Mouse (Mus musculus): Measurements from ENCODE around the gene 1700122O11Rik.

The 1700122O11Rik gene
- long read RNA-seq, experiment 1 = 0 reads
- long read RNA-seq, experiment 2 = 0 reads

- intact Hi-C loops (cut with DNase I) = no loop called here
Measured at GRCm38 (mm10) chr17:48038193-48038592, at the start of gene 1700122O11Rik. 1700122O11Rik (minus strand) TSS chr17:48038293.

GRCm38 (mm10) chr17:48080626-48081025 is 42.5 kb upstream of the 1700122O11Rik start:
- intact Hi-C loops (cut with DNase I) = no loop called here

- intact Hi-C loops (cut with DNase I) = no loop called here
Measured at GRCm38 (mm10) chr17:48067729-48068128, 29.6 kb upstream of the 1700122O11Rik start.

GRCm38 (mm10) chr17:48067083-48067614 is 29.1 kb upstream of the 1700122O11Rik start:
- intact Hi-C loops (cut with DNase I) = no loop called here

- intact Hi-C loops (cut with DNase I) = no loop called here
Measured at GRCm38 (mm10) chr17:48065081-48065501, 27.0 kb upstream of the 1700122O11Rik start.

GRCm38 (mm10) chr17:48064196-48064843 is 26.2 kb upstream of the 1700122O11Rik start:
- intact Hi-C loops (cut with DNase I) = no loop called here

GRCm38 (mm10) chr17:48057382-48057781 is 19.3 kb upstream of the 1700122O11Rik start:
- intact Hi-C loops (cut with DNase I) = no loop called here

GRCm38 (mm10) chr17:48055076-48055816 is 17.2 kb upstream of the 1700122O11Rik start:
- intact Hi-C loops (cut with DNase I) = no loop called here

GRCm38 (mm10) chr17:48053646-48054045 is 15.6 kb upstream of the 1700122O11Rik start:
- intact Hi-C loops (cut with DNase I) = no loop called here

- intact Hi-C loops (cut with DNase I) = no loop called here
Measured at GRCm38 (mm10) chr17:48052338-48053067, 14.4 kb upstream of the 1700122O11Rik start.

- intact Hi-C loops (cut with DNase I) = no loop called here
Measured at GRCm38 (mm10) chr17:48051638-48052337, 13.7 kb upstream of the 1700122O11Rik start.

- intact Hi-C loops (cut with DNase I) = loop anchor here (5.0 to 10.0 kb wide), 2 partner anchors 143 to 251 kb away; no protein-coding TSS in a partner anchor
Measured at GRCm38 (mm10) chr17:48045631-48046030, 7.5 kb upstream of the 1700122O11Rik start.

- intact Hi-C loops (cut with DNase I) = loop anchor here (5.0 to 10.0 kb wide), 2 partner anchors 121 to 249 kb away; partner anchors contain the start of gene Foxp4
Measured at GRCm38 (mm10) chr17:48043154-48043880, 5.2 kb upstream of the 1700122O11Rik start.

- intact Hi-C loops (cut with DNase I) = loop anchor here (5.0 to 10.0 kb wide), 2 partner anchors 119 to 247 kb away; partner anchors contain the start of gene Foxp4
Measured at GRCm38 (mm10) chr17:48041351-48042287, 3.5 kb upstream of the 1700122O11Rik start.

- intact Hi-C loops (cut with DNase I) = no loop called here
Measured at GRCm38 (mm10) chr17:48039232-48039866, 1.3 kb upstream of the 1700122O11Rik start.

GRCm38 (mm10) chr17:48036921-48037320 is 1.2 kb downstream of the 1700122O11Rik start:
- intact Hi-C loops (cut with DNase I) = no loop called here

- intact Hi-C loops (cut with DNase I) = no loop called here
Measured at GRCm38 (mm10) chr17:48031521-48032430, 6.3 kb downstream of the 1700122O11Rik start.

Measured in adrenal gland (tissue).